Mouse (Mus musculus) heart, postnatal 25 days (tissue): ENCODE results near the gene Ppp6r2. TPM values are rescaled to one million over a fixed set of nuclear protein-coding genes. Genes with fewer than 3 reads are reported as not detected.
A peak's percentile ranks its signal among the peaks of the same experiment; 100 is the strongest.

Experiments
- DNase-seq: peaks from one replicate; pipeline ENCODE4 v3.0.0; 2022; ENCODE audit warnings: low spot score
- intact Hi-C: fragments of 180-260 bp; cut with DNase I; formaldehyde crosslinking; loops from one replicate; pipeline ENCODE4 v1.15.1; 2025
- total RNA-seq, 2 experiments: library from RNA; stranded (reverse); gene quantifications; 2 replicates each; pipeline ENCODE4 v1.2.3; 2021

Gene Ppp6r2
- total RNA-seq, 2 experiments from 2014 or later: 63.4 to 65.0 TPM

GRCm38 (mm10) chr15:89180571-89181229 lies 30.7 kb upstream of the Ppp6r2 start, which contains the start of gene Plxnb2:
Gene Plxnb2 (minus strand): TSS chr15:89180788.
- DNase-seq: peak; percentile 71
- intact Hi-C loops: no loop called here

GRCm38 (mm10) chr15:89181561-89182270 lies 29.6 kb upstream of the Ppp6r2 start:
- intact Hi-C loops: no loop called here
- DNase-seq: no peak

- intact Hi-C loops: no loop called here
- peak; percentile 55 for DNase-seq
Observed at GRCm38 (mm10) chr15:89182328-89182741, 29.0 kb upstream of the Ppp6r2 start.

- intact Hi-C loops: no loop called here
- no peak for DNase-seq
Observed at GRCm38 (mm10) chr15:89182842-89183241, 28.5 kb upstream of the Ppp6r2 start.

- DNase-seq: no peak
- intact Hi-C loops: no loop called here
Observed at GRCm38 (mm10) chr15:89184141-89184936, 27.0 kb upstream of the Ppp6r2 start.

- DNase-seq: no peak
- intact Hi-C loops: no loop called here
Observed at GRCm38 (mm10) chr15:89184937-89185227, 26.5 kb upstream of the Ppp6r2 start.

- intact Hi-C loops: loop anchor here (5.0 kb wide), 3 partner anchors 38 to 118 kb away; partner anchors contain the start of genes Trabd and Tubgcp6
- DNase-seq: no peak
Observed at GRCm38 (mm10) chr15:89195261-89195681, 16.1 kb upstream of the Ppp6r2 start.

- DNase-seq: peak; percentile 85
- intact Hi-C loops: loop anchor here (2.0 to 5.0 kb wide), 4 partner anchors 15 to 118 kb away; partner anchors contain the start of genes Ppp6r2, Trabd and Tubgcp6
Observed at GRCm38 (mm10) chr15:89195690-89196312, 15.6 kb upstream of the Ppp6r2 start.

GRCm38 (mm10) chr15:89196313-89196706 lies 15.0 kb upstream of the Ppp6r2 start, which contains the start of gene Dennd6b:
Gene Dennd6b (minus strand): TSS chr15:89196496.
- DNase-seq: peak; percentile 94
- intact Hi-C loops: loop anchor here (2.0 to 5.0 kb wide), 4 partner anchors 14 to 119 kb away; partner anchors contain the start of genes Ppp6r2, Trabd and Tubgcp6

GRCm38 (mm10) chr15:89197056-89197455 lies 14.3 kb upstream of the Ppp6r2 start:
- DNase-seq: no peak
- intact Hi-C loops: loop anchor here (2.0 to 5.0 kb wide), 4 partner anchors 14 to 120 kb away; partner anchors contain the start of genes Ppp6r2, Trabd and Tubgcp6

GRCm38 (mm10) chr15:89207457-89207856 lies 3.9 kb upstream of the Ppp6r2 start:
- intact Hi-C loops: loop anchor here (10.0 kb wide), 1 partner anchor 273 kb away; no protein-coding TSS in a partner anchor
- no peak for DNase-seq

- DNase-seq: peak; percentile 70
- intact Hi-C loops: loop anchor here (2.0 to 10.0 kb wide), 5 partner anchors 13 to 275 kb away; partner anchors contain the start of genes Dennd6b, Trabd and Tubgcp6
Observed at GRCm38 (mm10) chr15:89209886-89210761, 1.2 kb upstream of the Ppp6r2 start.

GRCm38 (mm10) chr15:89211716-89212461 lies 536 bp downstream of the Ppp6r2 start:
- intact Hi-C loops: loop anchor here (2.0 to 5.0 kb wide), 4 partner anchors 15 to 135 kb away; partner anchors contain the start of genes Dennd6b, Trabd and Tubgcp6

GRCm38 (mm10) chr15:89212495-89212894 lies 1.1 kb downstream of the Ppp6r2 start:
- no peak for DNase-seq
- intact Hi-C loops: loop anchor here (5.0 kb wide), 1 partner anchor 135 kb away; the partner anchor contains the start of gene Trabd

More at GRCm38 (mm10) chr15:89211716-89212461, 536 bp downstream of the Ppp6r2 start:
- no peak for DNase-seq

- DNase-seq: no peak
- intact Hi-C loops: loop anchor here (5.0 kb wide), 1 partner anchor 136 kb away; the partner anchor contains the start of gene Trabd
Observed at GRCm38 (mm10) chr15:89213517-89213916, 2.2 kb downstream of the Ppp6r2 start.

GRCm38 (mm10) chr15:89214953-89215352 lies 3.6 kb downstream of the Ppp6r2 start:
- intact Hi-C loops: loop anchor here (5.0 kb wide), 1 partner anchor 138 kb away; the partner anchor contains the start of gene Trabd
- no peak for DNase-seq

GRCm38 (mm10) chr15:89215611-89216233 lies 4.4 kb downstream of the Ppp6r2 start:
- intact Hi-C loops: no loop called here
- DNase-seq: no peak
